Mouse (Mus musculus) small intestine, adult 2 months (tissue): Measurements from ENCODE around the gene Mmp14. TPM values are rescaled to one million over a fixed set of nuclear protein-coding genes. Genes with fewer than 3 reads are reported as not detected.

Experiments
- H3K27ac ChIP-seq: fragments of 200-500 bp; 2 replicates; pipeline ENCODE4 v1.5.1; 2012; ENCODE audit warnings: low read depth, low read length, control low read depth, inconsistent platforms; ENCODE audit not compliant: insufficient read depth
- H3K27me3 ChIP-seq: fragments of 200-500 bp; 2 replicates; pipeline ENCODE4 v1.6.1; 2012; ENCODE audit warnings: mild to moderate bottlenecking, moderate library complexity, low read length, inconsistent platforms; ENCODE audit not compliant: control insufficient read depth, insufficient read depth
- H3K36me3 ChIP-seq: fragments of 200-500 bp; 2 replicates; pipeline ENCODE4 v1.6.1; 2012; ENCODE audit warnings: mild to moderate bottlenecking, low read length, control low read depth, inconsistent platforms; ENCODE audit not compliant: control insufficient read depth, insufficient read depth
- H3K4me1 ChIP-seq: fragments of 200-500 bp; 2 replicates; pipeline ENCODE4 v1.6.1; 2012; ENCODE audit warnings: low read length, inconsistent platforms, mixed read lengths; ENCODE audit not compliant: control insufficient read depth, insufficient read depth, insufficient read length
- H3K4me3 ChIP-seq: fragments of 200-500 bp; 2 replicates; pipeline ENCODE4 v1.5.1; 2012; ENCODE audit warnings: low read depth, mild to moderate bottlenecking, control low read depth, inconsistent platforms, low read length, moderate library complexity
- CTCF ChIP-seq: fragments of 200-500 bp; IDR thresholded peaks from 2 replicates; pipeline ENCODE4 v1.5.1; 2012; ENCODE audit warnings: low read depth, mild to moderate bottlenecking, control low read depth, inconsistent platforms, low read length, moderate library complexity, mixed read lengths; ENCODE audit not compliant: insufficient replicate concordance, insufficient read length; ENCODE audit errors: extremely low read depth
- POLR2A ChIP-seq: fragments of 200-500 bp; IDR thresholded peaks from 2 replicates; pipeline ENCODE4 v1.6.1; 2012; ENCODE audit warnings: low read depth, mild to moderate bottlenecking, control low read depth, inconsistent platforms, low read length, moderate library complexity
- WGBS: fragments of 180-500 bp; shearing (Covaris S2); methylation state at CpG from one replicate; pipeline ENCODE4 v1.1.7; 2018; 5-methylcytosine and 5-hydroxymethylcytosine counted together
- polyA plus RNA-seq: library from polyadenylated mRNA; depleted of rRNA; stranded (reverse); fragments of >200 nt; gene quantifications from 2 replicates; pipeline ENCODE4 v1.2.3, GENCODE M21; 2012

Mmp14 gene
- polyA plus RNA-seq, 1 experiment, result 66.0 TPM

- no peak for TF ChIP-seq CTCF
- no peak for TF ChIP-seq POLR2A
- 41% methylated on average over 7 of the region's 7 CpGs for WGBS
- Histone ChIP-seq H3K4me1 (peaks cover 11% of the 10 kb centered on the region), H3K4me3 (no peak overlapping the region), H3K27ac (peak overlapping the region; percentile 83), H3K36me3 (peaks cover 5% of the 10 kb centered on the region; the same call in 1 of the 2 replicates), H3K27me3 (no peaks in the 10 kb centered on the region; the same call in 1 of the 2 replicates)
Observed at GRCm38 (mm10) chr14:54429332-54430093, 1.9 kb upstream of the Mmp14 start.

DNA sequence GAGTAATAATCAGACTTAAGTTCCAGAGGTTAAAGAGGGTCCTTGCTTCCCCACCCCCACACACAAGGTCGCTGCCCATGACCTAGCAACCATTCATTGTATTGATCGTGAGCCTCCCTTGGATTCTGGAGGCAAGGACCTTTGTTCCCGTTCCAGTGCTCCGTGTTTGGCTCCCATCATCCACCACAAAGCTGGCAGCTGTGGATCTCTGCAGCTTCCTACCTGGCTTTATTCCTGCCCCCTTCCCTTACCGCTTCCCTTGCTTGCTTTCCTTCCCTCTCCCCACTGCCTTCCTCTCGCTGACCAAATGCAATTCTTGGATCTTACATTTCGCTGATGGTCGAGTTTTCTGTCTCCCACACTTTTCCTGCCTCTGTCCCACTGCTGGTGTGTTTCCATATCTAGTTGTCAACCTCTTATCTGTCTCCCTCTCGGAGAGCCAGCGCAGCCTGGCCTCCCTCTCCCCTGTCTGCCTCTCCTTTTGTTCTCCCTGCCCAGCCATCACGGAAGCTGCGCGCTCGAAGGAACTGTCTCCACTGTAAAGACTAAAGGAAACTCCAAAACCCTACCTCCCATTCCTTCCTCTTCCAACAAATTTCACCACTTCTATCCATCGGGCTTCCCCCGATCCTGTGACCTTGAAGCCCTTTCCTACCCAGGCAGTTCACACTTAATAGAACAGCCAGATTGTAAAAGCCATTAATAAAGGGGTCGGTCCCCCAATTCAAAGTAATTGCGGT lies 836 bp upstream of the Mmp14 start:
- Histone ChIP-seq H3K27ac (peak overlapping the region; percentile 83), H3K4me3 (peak overlapping the region; percentile 80), H3K4me1 (peaks cover 13% of the 10 kb centered on the region), H3K36me3 (peaks cover 5% of the 10 kb centered on the region; the same call in 1 of the 2 replicates), H3K27me3 (no peaks in the 10 kb centered on the region; the same call in 1 of the 2 replicates)
- TF ChIP-seq CTCF (no peak), POLR2A (no peak)
- 12% methylated on average over 18 of the region's 18 CpGs for WGBS

DNA sequence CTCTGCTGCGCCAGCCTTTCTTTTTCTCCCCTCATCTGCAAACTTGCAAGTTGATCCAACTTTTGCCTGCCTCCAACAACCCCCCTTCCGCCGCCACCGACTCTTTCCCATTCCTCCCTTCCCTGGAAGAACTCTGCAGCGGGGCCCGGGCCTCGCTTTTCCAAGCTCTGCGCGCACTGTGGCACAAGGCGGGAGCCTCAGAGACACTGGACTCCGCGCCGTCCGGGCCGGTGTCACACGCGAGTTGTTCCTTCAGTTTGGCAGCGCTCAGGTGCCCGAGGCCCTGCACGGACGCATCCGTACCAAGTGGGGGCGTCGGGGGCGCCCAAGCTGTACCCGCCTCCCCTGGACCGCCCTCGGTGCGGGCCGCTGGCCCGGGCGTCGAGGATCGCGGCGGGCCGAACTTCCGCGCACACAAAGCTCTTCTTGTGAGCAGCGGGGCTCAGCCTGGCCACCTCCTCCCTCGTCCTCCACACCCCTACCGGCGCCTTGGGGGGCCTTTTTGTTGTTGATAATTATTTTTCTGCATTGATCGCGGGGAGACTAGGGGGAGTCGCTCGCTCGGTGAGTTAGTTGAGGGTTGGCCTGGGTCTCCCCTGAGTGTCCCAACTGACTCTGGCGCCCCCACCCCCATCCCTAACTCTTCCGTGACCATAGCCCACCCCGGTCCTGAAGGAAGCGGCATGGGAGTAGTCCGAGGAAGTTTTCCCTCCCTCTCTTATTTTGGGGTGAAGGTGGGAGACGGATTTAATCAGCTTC lies 845 bp downstream of the Mmp14 start:
- H3K27ac ChIP-seq, result peak overlapping the region; percentile 83
- H3K4me1 ChIP-seq, result peaks cover 13% of the 10 kb centered on the region
- peaks cover 5% of the 10 kb centered on the region; the same call in 1 of the 2 replicates for H3K36me3 ChIP-seq
- peak overlapping the region; percentile 80 for H3K4me3 ChIP-seq
- WGBS, result 5% methylated on average over 54 of the region's 54 CpGs
- no peaks in the 10 kb centered on the region; the same call in 1 of the 2 replicates for H3K27me3 ChIP-seq
- TF ChIP-seq CTCF (no peak), POLR2A (no peak)

- peak overlapping the region; percentile 80 for H3K4me3 ChIP-seq
- H3K27ac ChIP-seq, result peak overlapping the region; percentile 83
- H3K4me1 ChIP-seq, result peaks cover 13% of the 10 kb centered on the region
- WGBS, result 28% methylated on average over 17 of the region's 17 CpGs
- TF ChIP-seq CTCF (no peak), POLR2A (no peak)
- H3K36me3 ChIP-seq, result peaks cover 5% of the 10 kb centered on the region; the same call in 1 of the 2 replicates
- H3K27me3 ChIP-seq, result no peaks in the 10 kb centered on the region; the same call in 1 of the 2 replicates
Observed at GRCm38 (mm10) chr14:54432837-54433830, 1.7 kb downstream of the Mmp14 start.

- TF ChIP-seq POLR2A (no peak), CTCF (no peak)
- peak overlapping the region; percentile 77 for H3K27ac ChIP-seq
- no peaks in the 10 kb centered on the region; the same call in 1 of the 2 replicates for H3K27me3 ChIP-seq
- H3K4me1 ChIP-seq, result peaks cover 13% of the 10 kb centered on the region
- H3K36me3 ChIP-seq, result 0 out of 2 replicates have a peak, but pooled peaks cover 4% of the 10 kb centered on the region
- 31% methylated on average over 12 of the region's 12 CpGs for WGBS
- H3K4me3 ChIP-seq, result peak overlapping the region; percentile 80
Observed at GRCm38 (mm10) chr14:54433941-54434531, 2.6 kb downstream of the Mmp14 start.

DNA sequence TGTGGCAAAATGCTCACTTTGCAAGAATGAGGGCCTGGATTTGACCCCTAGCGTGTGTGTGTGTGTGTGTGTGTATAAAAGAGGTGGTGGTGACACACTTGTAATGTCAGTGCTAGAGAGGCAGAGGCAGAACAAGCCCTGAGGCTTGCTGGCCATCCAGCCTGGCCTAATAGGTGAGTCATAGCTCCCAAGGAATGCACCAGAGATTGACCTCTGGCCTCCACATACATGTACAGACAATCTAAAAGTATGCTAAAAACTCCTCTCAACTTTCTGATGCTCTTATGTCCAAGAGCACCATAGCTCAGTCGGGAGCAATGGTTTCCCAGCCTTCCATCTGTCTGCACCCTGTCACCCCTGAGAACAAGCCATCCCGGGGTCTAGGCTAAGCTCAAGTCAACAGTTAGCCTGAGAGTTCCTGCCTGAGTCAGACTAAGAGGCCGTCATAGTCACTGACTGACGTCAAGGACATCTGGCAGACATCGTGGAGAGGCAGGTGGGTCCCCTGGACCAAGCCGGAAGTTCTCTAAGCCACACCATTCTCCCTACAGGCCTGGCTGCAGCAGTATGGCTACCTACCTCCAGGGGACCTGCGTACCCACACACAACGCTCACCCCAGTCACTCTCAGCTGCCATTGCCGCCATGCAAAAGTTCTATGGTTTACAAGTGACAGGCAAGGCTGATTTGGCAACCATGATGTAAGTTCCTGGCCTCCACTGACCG lies 3.9 kb downstream of the Mmp14 start:
- peaks cover 13% of the 10 kb centered on the region for H3K4me1 ChIP-seq
- no peaks in the 10 kb centered on the region; the same call in 1 of the 2 replicates for H3K27me3 ChIP-seq
- WGBS, result 84% methylated on average over 11 of the region's 11 CpGs
- H3K4me3 ChIP-seq, result no peak overlapping the region
- no peak for TF ChIP-seq POLR2A
- TF ChIP-seq CTCF, result no peak
- no peak overlapping the region for H3K27ac ChIP-seq
- peaks cover 7% of the 10 kb centered on the region for H3K36me3 ChIP-seq
